Mouse (Mus musculus): ENCODE data around the gene Peli1.

Gene Peli1

GRCm38 (mm10) chr11:21093081-21093815 is 2.2 kb downstream of the Peli1 start:
- no peak for DNase-seq (ENCODE audit: low spot score)

DNA sequence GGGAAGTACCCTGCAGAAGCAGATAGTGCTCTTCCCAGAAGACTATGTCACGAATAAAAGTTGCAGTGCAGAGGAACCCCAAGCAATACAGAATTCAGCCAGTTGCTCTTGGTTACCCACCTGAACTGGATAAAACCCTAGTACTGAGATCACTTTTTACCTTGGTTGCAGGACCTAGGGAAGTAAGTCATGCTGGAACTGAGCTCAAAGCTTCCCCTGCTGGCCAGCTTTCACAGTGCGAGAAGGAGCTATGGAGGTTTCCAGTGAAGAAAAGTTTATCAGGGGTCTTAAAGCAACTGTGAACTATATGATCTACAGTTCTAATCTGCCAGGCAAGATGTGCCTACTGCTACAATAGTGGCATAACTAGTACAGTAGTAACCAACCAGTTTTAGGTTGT is 5.5 kb downstream of the Peli1 start:
- no peak for DNase-seq (ENCODE audit: low spot score)

DNA sequence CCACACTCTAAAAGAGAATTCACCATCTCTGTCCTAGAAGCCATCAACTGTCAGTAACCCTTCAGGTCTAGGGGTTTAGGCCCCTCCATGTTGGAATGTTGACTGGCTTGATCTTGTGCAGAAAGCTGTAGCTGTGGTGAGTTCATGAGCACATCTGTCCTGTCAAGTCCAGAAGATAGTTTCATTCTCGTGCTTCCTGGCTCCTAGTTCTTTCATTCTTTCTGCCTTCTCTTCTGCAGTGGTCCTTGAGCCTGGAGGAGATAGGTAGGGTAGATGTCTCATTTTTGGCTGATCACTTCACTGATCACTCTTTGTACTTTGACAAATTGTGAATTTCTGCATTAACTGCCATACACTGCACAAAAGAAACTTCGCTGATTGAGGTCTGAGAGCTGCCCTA is 7.4 kb downstream of the Peli1 start:
- DNase-seq (ENCODE audit: low spot score), result no peak

- DNase-seq (ENCODE audit: low spot score), result no peak
Observed at GRCm38 (mm10) chr11:21100704-21101103, 9.6 kb downstream of the Peli1 start.

- no peak for DNase-seq (ENCODE audit: low spot score)
Observed at GRCm38 (mm10) chr11:21101286-21101685, 10.2 kb downstream of the Peli1 start.

DNA sequence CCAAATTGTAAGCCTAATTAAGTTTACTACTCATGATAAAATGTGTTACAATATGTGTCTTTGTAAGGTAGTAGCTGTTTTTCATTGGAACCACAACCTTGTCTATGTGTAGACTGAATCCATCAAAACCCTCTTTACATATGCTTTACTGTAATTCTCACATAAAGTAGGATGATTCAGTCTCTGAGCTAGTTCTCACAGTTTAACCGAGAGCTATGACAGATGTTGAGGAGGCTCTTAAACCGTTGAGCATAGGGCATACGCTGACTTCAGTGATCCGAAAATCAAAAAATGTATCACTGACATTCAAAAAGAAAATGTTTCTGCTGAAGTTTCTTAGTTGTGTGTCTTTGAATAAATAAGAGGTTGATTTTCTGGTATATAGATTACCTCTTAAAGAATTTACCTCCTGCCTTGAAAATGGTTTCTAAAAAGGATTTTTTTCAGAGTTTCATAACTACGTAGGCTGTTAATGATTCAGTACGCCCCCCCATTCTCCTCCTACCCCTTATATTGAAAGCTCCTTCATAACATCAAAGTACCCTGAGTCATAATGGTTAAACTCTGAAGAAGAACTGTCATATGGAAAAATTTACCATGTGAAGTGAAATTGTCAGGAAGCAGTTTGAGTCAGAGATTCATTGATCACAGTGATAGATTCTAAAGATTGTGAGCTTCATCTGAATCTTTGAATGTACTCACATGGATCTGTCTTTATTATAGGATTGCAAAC is 11.3 kb downstream of the Peli1 start:
- no peak for DNase-seq (ENCODE audit: low spot score)

DNA sequence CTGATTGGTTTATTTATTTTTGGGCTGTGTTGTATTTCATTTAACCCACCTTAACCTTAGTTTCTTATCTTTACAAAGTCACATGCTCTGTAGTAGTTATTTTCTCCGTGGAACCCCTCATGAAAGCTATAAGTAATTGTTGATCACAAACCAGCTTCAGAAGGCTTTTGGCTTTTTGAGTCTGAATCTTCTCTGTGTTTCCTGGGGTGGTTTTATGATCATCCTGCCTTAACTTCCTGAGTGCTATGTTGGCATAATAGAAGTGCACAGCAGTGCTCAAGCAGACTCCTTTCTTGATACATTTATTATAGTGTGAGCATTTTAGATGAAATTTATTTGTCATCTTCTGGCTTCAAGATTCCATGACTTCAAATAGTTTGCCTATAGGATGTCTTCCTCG is 12.1 kb downstream of the Peli1 start:
- DNase-seq (ENCODE audit: low spot score), result no peak

- DNase-seq (ENCODE audit: low spot score), result no peak
Observed at GRCm38 (mm10) chr11:21105393-21105792, 14.3 kb downstream of the Peli1 start.

DNA sequence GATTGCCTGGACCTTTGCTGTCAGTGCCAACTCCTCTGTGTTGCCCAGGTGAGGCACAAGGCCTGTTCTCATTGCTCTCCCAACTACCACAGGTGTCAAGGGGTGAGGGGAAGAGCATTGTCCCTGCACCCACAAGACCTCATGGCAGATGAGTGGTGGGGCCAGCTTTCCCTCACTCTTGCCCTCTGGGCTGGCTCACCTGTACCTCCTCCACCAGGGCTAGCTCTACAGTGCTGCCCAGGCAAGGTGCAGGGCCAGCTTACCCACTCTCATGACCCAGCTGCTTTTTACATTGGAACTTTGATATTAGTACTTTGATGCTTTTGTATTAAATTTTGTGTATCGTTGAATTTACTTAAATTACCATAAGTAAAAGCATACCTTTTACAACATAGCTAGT is 16.0 kb downstream of the Peli1 start:
- DNase-seq (ENCODE audit: low spot score), result no peak

DNA sequence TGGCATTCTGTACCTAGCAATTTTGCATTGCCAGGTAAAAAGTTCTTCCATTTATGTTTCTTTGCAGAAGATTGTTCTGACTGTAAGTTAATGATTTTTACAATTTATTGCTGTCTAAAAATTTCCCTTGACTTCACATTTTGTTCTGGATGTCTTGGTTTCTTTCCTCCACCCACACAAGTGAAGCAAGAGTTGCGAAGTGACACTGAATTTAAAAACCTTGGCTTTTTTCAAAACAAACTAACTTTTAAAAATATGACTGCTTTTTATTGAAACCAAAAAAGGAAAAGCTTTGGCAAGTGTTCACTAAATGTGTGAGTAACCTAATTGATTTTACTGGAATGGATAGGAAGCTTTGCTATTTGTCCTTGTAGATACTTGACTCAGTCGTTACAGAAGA is 18.2 kb downstream of the Peli1 start:
- no peak for DNase-seq (ENCODE audit: low spot score)

DNA sequence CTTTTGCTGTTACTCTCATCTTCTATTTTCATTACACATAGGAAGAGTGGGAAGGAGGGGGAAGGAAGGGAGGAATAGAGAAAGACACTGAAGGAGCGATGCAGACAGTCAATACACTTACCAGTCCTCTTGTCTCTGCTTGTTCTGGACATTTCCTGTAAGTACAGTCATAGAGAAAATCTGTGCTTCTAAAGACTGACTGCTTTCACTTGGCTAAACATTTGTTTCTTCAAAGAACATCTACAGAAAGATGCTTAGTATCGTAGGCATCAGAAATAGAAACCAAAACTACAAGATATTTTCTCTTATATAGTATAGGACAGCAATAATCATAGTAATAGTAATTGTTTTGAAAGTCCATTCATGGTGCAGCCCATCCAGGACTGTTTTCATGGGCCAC is 23.4 kb downstream of the Peli1 start:
- no peak for DNase-seq (ENCODE audit: low spot score)

DNA sequence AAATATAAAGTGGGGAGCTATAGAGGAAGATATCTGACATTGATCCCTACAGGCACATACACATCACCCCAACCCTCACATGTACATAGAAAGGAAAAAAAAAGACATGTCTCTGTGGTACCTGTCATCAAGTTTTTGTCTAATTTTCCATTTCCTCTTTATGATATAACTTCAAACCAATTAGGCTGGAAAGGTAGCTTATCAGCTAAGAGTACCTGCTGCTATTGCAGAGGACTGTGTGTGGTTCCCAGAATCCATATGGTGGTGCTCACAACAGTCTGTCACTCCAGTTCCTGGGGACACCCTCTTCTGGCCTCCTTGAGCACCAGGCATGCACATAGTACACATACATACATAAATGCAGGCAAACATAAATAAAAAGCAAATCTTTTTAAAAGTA is 24.7 kb downstream of the Peli1 start:
- no peak for DNase-seq (ENCODE audit: low spot score)

DNA sequence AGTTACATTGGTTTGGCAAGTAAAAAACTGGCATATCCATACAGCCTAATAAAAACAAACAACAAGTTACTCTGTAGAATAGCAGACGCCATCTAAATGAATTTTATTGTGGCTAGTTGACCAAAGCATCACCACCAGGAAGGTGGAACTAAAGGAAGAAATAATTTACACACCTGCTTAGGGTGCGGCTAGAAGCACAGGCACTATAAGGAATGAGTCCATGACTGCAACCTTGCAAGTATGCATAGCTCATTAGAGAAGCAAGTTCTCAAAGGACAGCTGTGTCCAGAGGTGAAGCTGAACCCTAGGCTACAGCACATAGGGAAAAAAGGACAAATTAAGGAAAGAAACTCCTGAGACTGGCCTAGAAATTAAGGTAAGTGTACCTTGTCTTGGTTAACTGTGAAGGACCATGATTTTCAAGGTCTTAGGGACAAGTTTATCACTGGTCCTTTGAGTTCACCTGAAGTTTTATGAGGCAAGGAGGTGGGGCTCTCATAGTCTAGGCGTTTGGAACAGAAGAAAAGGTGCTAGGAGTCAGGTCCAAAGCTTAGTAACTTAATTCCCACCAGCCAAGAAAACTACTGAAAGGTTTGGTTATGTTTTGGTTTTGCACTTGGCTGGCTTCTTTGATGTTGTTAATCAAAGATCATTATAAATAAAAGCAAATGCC is 25.7 kb downstream of the Peli1 start:
- DNase-seq (ENCODE audit: low spot score), result no peak

DNA sequence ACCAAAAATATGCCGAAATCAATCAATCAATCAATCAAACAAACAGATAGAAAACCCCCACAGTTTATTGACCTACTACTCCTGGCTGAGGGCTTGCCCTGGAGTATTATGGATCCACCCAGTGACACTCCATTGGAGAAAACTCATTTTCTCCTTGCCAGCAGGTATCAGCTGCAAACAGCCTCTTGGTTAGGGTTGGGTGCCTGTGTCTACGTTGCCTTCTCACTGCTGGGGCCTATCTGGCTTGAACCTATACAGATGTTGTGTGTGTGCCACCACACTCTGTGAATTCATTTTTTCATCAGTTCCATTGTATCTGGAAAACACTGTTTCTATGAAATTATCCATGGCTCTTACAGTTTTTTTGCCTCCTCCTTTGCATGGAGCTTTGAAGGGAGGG is 30.6 kb downstream of the Peli1 start:
- no peak for DNase-seq (ENCODE audit: low spot score)

GRCm38 (mm10) chr11:21122399-21122798 is 31.3 kb downstream of the Peli1 start:
- DNase-seq (ENCODE audit: low spot score), result no peak

GRCm38 (mm10) chr11:21131692-21132091 is 40.6 kb downstream of the Peli1 start:
- DNase-seq (ENCODE audit: low spot score), result no peak

GRCm38 (mm10) chr11:21134875-21135451 is 43.9 kb downstream of the Peli1 start:
- DNase-seq (ENCODE audit: low spot score), result no peak

DNA sequence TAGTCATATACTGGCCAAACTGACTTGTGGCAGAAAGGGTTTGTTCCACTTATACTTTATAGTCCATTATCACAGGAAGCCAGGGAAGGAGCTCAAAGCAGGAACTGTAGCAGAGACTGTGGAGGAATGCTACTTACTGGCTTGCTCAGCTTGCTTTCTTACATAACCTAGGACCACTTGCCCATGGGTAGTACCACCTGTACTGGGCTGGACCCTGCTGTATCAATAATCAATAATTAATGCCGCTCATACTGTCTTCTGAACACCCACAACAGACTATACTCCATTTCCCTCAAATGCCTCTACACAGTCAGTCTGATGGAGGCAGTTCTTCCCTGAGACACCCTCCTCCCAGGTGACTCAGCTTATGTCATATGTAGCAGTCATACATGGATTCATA is 48.4 kb downstream of the Peli1 start:
- DNase-seq (ENCODE audit: low spot score), result no peak

DNA sequence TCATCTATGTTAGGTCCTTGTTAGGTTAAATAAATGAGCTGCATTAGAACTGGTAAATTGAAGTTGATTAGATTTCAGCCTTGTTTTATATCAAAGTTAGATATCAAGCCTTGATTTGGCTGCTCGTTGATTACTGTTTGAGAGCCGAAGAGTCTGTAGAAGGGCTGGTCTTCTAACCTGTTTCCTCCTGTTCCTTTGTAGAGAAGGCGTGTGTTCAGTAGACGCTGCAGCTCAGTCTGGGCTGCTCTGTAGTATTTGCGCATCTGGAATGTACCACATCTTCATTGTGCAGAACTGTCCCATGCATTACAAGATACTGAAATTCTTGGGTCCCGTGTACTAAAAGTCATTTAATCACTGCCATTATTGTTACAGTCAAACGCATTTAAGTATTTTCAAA is 50.2 kb downstream of the Peli1 start:
- DNase-seq (ENCODE audit: low spot score), result no peak

DNA sequence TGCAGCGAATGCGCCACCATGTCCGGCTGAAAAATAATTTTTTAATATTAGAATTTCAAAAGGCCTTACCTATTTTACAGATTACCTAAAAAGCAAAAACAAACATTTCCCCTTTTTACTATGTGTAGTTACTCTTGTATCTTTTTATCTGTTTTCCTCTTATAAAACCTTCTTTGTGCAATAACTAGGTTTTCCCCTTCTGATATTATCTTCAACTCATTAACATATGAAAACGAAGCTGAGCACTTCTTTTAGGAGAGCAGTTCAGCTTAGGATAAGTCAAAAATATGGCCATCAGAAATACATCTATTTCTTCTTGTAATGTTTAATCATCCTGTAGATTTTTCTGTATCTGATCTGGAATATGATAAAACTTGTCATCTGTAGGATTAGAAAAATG is 50.7 kb downstream of the Peli1 start:
- no peak for DNase-seq (ENCODE audit: low spot score)

GRCm38 (mm10) chr11:21149476-21149875 is 58.4 kb downstream of the Peli1 start:
- DNase-seq (ENCODE audit: low spot score), result no peak

GRCm38 (mm10) chr11:21150316-21150715 is 59.2 kb downstream of the Peli1 start:
- no peak for DNase-seq (ENCODE audit: low spot score)

DNA sequence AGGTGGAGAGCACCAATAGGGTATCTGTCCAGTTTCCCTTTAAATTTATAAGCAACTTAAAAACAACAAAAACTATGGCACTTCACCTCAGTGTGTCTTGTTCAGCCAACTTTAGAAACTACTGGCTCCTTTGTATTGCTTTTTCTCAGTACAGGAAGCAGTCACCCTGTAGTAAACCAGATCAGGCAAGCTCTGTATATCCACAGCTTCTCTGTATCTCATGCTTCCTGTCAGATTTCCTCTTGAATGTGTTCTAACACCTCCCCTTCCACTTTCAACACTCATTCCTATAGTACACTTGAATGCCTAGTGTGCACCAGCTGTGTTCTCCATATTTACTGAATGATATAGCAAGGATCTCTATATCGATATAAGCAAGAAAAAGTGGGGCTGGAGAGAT is 60.6 kb downstream of the Peli1 start:
- DNase-seq (ENCODE audit: low spot score), result no peak
